Mouse (Mus musculus): ENCODE data around the gene Rab8a.

The Rab8a gene

GRCm38 (mm10) chr8:72146056-72146455, 14.9 kb upstream of the Rab8a start:
- DNase-seq (ENCODE audit: low read depth, low spot score) = no peak

GRCm38 (mm10) chr8:72146556-72146955, 14.4 kb upstream of the Rab8a start:
- DNase-seq (ENCODE audit: low read depth, low spot score) = no peak

- DNase-seq (ENCODE audit: low read depth, low spot score) = peak; percentile 33
Measured at GRCm38 (mm10) chr8:72147266-72147665, 13.7 kb upstream of the Rab8a start.

GRCm38 (mm10) chr8:72149056-72149455, 11.9 kb upstream of the Rab8a start:
- peak; percentile 57 for DNase-seq (ENCODE audit: low read depth, low spot score)

- no peak for DNase-seq (ENCODE audit: low read depth, low spot score)
Measured at GRCm38 (mm10) chr8:72151418-72152078, 9.5 kb upstream of the Rab8a start.

GRCm38 (mm10) chr8:72153382-72153781, 7.6 kb upstream of the Rab8a start:
- DNase-seq (ENCODE audit: low read depth, low spot score) = no peak

- no peak for DNase-seq (ENCODE audit: low read depth, low spot score)
Measured at GRCm38 (mm10) chr8:72158096-72158495, 2.9 kb upstream of the Rab8a start.

- DNase-seq (ENCODE audit: low read depth, low spot score) = no peak
Measured at GRCm38 (mm10) chr8:72158726-72159125, 2.3 kb upstream of the Rab8a start.

GRCm38 (mm10) chr8:72160007-72160406, 993 bp upstream of the Rab8a start:
- DNase-seq (ENCODE audit: low read depth, low spot score) = no peak

- DNase-seq (ENCODE audit: low read depth, low spot score) = no peak
Measured at GRCm38 (mm10) chr8:72162821-72163220, 1.8 kb downstream of the Rab8a start.

GRCm38 (mm10) chr8:72169098-72169668, 8.2 kb downstream of the Rab8a start:
- DNase-seq (ENCODE audit: low read depth, low spot score) = no peak

GRCm38 (mm10) chr8:72169681-72170249, 8.8 kb downstream of the Rab8a start:
- no peak for DNase-seq (ENCODE audit: low read depth, low spot score)

GRCm38 (mm10) chr8:72177346-72177925, 16.4 kb downstream of the Rab8a start:
- peak; percentile 77 for DNase-seq (ENCODE audit: low read depth, low spot score)

GRCm38 (mm10) chr8:72183554-72184202, 22.7 kb downstream of the Rab8a start:
- no peak for DNase-seq (ENCODE audit: low read depth, low spot score)

- no peak for DNase-seq (ENCODE audit: low read depth, low spot score)
Measured at GRCm38 (mm10) chr8:72187793-72188331, 26.9 kb downstream of the Rab8a start.

GRCm38 (mm10) chr8:72189417-72190214, 28.6 kb downstream of the Rab8a start, which contains the start of gene Hsh2d:
Gene Hsh2d (plus strand): TSS chr8:72189638.
- DNase-seq (ENCODE audit: low read depth, low spot score) = peak; percentile 65

GRCm38 (mm10) chr8:72190215-72190539, 29.2 kb downstream of the Rab8a start:
- DNase-seq (ENCODE audit: low read depth, low spot score) = no peak

GRCm38 (mm10) chr8:72192065-72192464, 31.1 kb downstream of the Rab8a start:
- DNase-seq (ENCODE audit: low read depth, low spot score) = peak; percentile 55

GRCm38 (mm10) chr8:72197997-72198396, 37.0 kb downstream of the Rab8a start:
- peak; percentile 87 for DNase-seq (ENCODE audit: low read depth, low spot score)

- no peak for DNase-seq (ENCODE audit: low read depth, low spot score)
Measured at GRCm38 (mm10) chr8:72208582-72208981, 47.6 kb downstream of the Rab8a start.

GRCm38 (mm10) chr8:72210222-72210621, 49.2 kb downstream of the Rab8a start:
- DNase-seq (ENCODE audit: low read depth, low spot score) = no peak

All from R1 (cell line).